Mouse (Mus musculus): ENCODE measurements around the gene Ptger3. TPM values are rescaled to one million over a fixed set of nuclear protein-coding genes. Genes with fewer than 3 reads are reported as not detected.

Ptger3 gene
- total RNA-seq, 2 experiments from 2014 or later, result 0.97 to 1.2 TPM

GRCm38 (mm10) chr3:157582626-157583405 lies 16.1 kb downstream of the Ptger3 start:
- no peak for DNase-seq

DNA sequence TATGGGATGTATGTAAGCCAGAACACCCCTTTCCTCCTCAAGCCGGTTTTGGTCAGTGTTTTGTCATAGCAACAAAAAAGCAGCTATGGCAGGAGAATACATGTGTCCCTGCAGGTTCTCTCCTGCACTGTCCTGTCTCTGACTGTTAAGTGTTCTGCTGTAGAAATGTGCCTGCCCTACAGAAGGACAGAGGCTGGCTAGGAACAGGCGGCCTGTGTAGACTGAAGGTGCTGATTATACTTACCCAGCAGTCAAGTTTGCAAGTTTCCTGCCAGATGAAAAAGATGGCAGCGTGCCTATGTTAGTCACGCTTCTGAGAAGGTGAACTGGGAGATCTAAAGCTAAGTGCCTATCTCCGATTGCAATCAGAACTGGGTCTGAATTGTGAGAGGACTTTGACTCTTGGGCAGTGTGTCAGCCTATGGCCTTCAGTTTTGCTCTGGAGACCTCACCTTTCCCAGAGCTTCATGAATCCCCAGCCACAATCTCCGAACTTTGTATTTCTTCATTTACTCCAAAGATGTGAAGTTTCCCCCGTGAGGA lies 31.2 kb downstream of the Ptger3 start:
- no peak for DNase-seq

DNA sequence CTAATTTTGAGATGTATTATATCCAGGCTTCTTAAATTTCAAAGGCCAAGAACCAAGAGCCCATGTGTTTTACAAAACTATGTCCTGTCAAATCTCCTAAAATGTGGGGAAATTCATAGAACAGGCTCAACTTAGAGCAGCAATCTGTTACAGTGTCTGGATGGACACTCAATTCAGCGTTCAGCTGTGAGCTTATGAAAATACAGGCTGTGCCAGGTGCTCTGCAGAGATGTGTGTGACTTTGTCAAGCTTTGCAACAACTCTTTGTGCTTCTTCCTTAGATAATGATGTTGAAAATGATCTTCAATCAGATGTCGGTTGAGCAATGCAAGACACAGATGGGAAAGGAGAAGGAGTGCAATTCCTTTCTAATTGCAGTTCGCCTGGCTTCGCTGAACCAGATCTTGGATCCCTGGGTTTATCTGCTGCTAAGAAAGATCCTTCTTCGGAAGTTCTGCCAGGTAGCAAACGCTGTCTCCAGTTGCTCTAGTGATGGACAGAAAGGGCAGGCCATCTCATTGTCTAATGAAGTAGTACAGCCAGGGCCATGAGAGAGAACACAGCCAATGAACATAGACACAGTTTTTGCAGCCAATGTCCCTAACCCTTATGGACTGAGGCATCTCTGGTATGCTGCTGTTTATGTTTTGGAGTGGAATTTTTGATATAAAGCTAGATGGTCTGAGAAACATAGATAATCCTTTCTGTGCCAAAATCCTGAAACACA lies 38.2 kb downstream of the Ptger3 start:
- DNase-seq, result no peak

DNA sequence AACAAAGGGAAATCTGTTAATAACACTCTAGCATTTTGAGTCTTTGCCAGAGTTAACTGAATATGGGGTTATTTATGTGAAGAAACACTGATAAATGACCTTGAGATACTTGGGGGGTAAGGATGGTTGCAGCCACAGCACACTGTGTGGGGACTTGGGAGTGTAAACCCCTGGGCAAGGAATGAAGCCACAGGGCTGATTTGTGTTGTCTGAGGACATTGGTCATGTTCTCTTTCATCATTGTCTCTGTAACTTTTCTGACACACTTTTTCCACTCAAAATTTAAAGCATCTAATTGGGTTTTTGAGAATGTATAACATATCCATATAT lies 38.7 kb downstream of the Ptger3 start:
- DNase-seq, result no peak

DNA sequence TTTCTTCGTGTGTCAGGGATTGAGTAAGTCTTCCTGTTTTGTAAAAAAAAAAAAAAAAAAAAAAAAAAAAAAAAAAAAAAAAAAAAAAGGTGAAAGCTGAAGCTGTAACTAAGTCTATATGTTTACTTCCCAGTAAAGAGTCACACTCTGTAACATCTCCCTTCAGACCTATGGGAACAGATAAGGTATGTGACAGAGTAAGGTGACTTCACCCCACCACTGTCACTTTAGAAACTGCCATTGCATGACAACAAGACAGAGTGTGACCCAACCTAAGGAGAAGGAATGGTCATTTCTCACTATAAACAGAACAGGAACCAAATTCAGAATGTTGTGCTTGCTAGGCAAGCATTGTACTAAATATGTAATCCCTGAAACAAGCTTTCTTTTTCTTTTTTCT lies 46.9 kb downstream of the Ptger3 start:
- DNase-seq, result no peak

DNA sequence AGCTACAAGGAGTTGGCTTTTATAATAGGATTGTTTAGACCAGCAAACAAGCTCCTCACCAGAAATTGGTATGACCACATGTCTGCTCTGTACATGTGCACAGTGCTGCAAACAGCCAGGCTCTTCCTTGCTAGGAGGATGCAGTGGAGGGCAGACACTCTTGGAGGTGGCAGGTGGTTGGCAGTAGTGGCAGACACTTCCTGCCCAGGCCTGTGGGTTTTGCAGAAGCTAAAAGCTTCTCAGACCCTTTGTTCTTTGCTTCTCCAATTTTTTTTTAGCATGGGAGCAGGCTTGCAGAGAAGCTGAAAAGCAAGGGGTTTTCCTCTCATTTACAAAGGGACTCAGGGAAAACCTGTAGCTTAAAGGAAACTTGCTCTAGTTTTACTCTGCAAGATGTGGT lies 50.3 kb downstream of the Ptger3 start:
- no peak for DNase-seq

DNA sequence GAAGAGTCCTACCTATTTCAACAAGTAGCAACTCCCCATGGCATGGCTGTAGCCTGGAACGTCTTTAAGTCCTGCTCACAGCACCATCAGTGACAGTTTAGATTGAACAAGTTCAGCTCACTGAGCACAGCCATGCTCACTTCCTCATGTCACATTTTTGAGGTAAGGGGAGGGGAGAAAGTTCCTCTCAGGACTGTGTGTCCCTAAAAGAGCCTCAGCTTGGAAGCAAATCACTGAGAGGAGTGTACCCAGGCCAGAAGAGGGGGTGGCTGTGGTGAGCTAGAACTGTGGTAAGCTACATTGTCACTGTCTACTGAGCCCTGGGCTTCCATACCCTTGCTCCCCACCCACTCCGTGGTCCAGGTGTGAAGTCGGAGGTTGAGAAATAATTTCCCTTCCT lies 60.7 kb downstream of the Ptger3 start:
- no peak for DNase-seq

DNA sequence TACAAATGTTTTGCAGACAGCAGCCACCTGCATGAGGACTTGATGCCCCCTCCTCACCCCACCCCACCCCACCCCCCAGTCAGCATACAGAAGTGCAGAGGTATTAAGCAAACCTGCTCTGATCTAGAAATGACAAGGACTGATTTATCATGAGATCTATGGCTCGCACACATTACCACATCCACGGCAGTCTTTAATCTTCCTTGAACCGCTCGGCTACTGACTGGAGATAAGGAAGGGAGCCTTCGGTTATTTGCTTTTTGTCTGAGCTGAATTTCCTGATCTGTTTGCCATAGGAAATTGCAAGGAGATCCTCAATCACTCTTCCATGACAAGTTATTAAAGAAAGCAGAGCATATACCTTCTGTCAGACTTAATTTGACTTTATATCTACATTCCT lies 64.0 kb downstream of the Ptger3 start:
- DNase-seq, result no peak

GRCm38 (mm10) chr3:157631383-157631782 lies 64.7 kb downstream of the Ptger3 start:
- no peak for DNase-seq

DNA sequence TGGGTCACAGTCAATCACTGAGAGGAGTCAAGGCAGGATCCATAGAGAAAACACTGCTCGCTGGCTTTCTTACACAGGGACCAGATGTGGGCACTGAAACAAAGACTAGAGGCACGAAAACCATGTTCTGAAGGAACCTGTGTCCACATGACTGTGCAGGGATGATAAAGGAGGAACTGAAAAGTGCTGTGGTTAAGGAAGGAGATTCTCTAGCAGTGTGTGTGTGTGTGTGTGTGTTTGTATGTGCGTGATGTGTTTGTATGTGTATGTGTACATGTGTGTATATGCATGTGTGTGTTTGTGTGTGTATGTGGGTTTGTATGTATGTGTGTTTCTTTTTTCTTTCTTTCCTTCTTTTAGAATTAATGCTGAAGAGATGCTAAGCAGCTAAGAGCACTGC lies 67.7 kb downstream of the Ptger3 start:
- DNase-seq, result no peak

- DNase-seq, result no peak
Observed at GRCm38 (mm10) chr3:157635713-157636112, 69.0 kb downstream of the Ptger3 start.

GRCm38 (mm10) chr3:157636887-157637286 lies 70.2 kb downstream of the Ptger3 start:
- no peak for DNase-seq

DNA sequence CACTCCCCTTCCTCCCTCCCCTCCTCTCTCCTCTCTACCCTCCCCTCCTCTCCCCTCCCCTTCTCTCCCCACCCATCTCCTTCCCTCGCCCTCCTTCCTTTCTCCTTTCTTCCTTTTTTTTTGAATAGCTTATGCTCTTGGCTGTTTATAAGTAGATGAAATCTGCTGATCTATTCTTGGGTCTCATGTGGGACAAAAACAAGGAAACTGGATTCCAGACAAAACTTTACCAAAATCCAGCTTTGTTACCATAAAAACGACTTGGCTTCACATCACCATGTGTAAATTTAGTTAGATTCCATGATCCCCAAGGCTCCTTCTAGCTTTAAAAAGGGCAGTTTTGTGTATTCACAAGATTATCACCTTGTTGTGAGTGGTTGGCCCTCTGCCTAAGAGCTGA lies 70.6 kb downstream of the Ptger3 start:
- no peak for DNase-seq

DNA sequence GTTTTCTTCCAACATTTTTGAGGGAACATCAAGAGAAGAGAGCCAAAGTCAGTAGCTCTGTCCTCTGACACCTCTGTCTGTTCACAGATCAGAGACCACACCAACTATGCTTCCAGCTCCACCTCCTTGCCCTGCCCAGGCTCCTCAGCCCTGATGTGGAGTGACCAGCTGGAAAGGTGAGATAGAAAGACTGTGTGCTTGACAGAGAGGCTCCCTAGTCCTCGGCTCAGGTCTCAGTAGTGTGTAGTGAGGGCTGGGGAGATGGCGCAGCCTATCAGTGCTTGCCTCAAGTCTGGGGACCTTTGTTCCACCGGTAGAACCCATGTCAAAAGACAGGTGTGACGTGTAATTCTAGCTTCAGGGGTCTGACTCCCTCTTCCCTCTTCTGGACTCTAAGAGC lies 74.9 kb downstream of the Ptger3 start:
- no peak for DNase-seq

DNA sequence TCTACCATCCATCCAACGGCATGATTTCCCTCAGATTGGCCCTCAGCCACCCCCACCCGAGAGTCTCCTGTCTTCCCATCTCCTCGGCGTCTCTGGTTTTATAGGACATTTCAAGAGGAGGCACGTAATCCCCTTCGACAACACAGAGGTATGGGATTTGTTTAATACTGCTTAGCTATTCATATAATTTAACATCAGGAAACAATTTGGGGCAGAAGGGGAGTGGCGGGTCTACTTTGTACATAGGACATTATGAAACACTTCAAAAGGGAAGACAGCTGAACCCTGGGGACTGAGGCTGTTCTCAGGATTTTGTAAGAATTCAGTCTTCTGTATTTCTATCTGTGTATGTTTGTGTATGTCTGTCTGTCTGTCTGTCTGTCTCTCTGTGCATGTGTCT lies 94.9 kb downstream of the Ptger3 start:
- DNase-seq, result no peak

DNA sequence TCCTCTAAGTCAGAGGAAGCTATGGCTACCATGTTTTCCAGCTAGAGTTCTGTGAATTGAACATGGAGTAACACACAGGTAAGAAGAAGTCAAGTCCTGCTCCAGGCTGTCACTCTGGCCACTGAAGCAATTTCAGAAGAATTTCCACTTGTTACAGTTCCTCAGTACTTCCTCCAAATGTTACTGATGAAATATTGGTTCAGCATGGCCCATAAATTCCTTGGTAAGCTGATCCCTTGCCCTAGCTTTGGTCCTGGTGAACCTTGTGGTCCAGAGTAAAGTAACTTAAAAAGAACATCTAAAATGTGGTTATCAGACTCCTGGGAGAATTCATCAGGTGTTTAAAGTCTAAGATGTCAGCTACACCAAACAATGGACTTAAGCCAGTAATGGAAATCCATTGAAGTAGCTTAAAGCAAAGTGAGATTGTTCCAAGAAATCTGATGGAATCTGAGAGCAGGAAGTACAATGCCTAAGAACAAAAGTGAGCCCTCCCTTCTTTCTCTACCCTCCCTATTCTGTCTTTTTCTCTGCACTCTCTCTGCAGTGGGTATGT lies 97.9 kb downstream of the Ptger3 start:
- no peak for DNase-seq

- no peak for DNase-seq
Observed at GRCm38 (mm10) chr3:157665471-157665870, 98.8 kb downstream of the Ptger3 start.

GRCm38 (mm10) chr3:157666142-157666541 lies 99.5 kb downstream of the Ptger3 start:
- no peak for DNase-seq

DNA sequence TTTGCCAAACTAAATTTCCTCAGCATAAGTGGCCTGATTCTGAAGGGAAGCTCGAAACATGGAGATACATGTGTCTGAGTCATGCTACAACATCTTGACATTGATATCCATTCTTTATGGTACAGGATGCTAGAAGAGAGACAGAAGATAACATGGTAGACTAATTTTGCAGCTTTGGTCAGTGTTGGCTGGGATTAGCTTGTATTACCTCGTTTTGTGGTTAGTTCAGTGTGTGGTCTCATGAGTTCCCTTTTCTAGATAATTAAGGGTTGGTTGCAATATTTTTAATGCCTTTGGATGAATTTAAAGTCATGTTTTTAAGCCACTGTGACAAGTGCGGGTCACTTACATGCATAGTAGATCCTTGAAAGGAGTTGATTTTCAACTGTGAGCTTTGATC lies 119.4 kb downstream of the Ptger3 start:
- DNase-seq, result no peak

- DNase-seq, result no peak
Observed at GRCm38 (mm10) chr3:157688419-157689162, 121.9 kb downstream of the Ptger3 start.

All from gastrocnemius, postnatal 10 days (tissue).